Mouse (Mus musculus) neutrophil, adult 5-6 weeks (primary cell): ENCODE data around the gene Pold3. TPM values are rescaled to one million over a fixed set of nuclear protein-coding genes. Genes with fewer than 3 reads are reported as not detected.

Experiments used
- ATAC-seq: fragments of 151-379, 151-347 bp; 2 replicates; pipeline ENCODE4 v1.8.0; 2017; ENCODE audit warnings: mild to moderate bottlenecking, moderate TSS enrichment; ENCODE audit not compliant: insufficient number of reproducible peaks, poor library complexity, low FRiP score, severe bottlenecking; ENCODE audit errors: extremely low read depth
- total RNA-seq: library from RNA; stranded (forward); fragments of 200-1000 nt; gene quantifications from 2 replicates; pipeline ENCODE4 v1.2.3, GENCODE M21; 2017

Gene Pold3
- 60.8 and 83.0 TPM in 2 replicates for total RNA-seq

DNA sequence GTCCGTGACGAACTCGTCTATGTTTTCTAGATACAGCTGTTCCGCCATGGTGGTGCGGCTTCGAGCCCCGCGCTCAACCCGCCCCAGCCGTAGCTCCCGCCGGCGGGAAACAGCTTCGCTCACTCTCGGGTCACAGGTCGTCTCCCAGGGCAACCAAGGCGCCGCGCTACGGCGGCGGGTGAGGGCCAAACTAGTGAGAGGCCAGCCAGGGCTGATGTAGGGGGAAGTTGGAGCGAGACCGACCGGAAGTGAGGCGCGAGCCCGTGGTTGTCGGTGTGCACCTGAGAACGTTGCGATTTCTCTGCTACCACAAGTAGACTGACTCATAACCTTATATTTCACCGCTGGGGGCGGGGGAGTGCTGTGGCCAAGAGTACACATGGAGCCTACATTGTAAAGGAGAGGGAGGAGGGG, at the start of gene Pold3:
Gene Pold3 (minus strand): TSS at position 190 of the 414 bp plus-strand sequence.
- ATAC-seq, result peak; percentile 96

- ATAC-seq, result no peak
Measured at GRCm38 (mm10) chr7:100170756-100171155, 49.4 kb upstream of the Pold3 start.

GRCm38 (mm10) chr7:100168654-100169053, 47.3 kb upstream of the Pold3 start:
- no peak for ATAC-seq

DNA sequence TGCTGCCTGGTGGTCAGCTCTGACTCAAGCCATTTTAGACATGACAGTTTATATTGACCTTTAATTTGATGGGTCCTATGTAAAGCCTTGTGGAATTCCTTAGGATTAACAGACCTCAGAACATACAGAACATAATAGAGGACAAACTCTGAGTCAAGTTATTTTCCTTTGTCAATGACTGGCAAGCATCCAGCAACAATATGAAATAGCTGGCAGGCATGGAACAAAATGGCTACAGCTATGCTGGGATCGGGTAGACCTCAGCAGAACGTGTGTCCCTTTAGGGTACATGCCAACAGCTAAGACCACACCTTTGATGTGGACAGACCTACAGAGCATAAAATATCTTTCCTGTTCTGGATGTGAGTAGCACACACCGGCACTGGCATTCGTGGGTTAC, 42.1 kb upstream of the Pold3 start:
- no peak for ATAC-seq

DNA sequence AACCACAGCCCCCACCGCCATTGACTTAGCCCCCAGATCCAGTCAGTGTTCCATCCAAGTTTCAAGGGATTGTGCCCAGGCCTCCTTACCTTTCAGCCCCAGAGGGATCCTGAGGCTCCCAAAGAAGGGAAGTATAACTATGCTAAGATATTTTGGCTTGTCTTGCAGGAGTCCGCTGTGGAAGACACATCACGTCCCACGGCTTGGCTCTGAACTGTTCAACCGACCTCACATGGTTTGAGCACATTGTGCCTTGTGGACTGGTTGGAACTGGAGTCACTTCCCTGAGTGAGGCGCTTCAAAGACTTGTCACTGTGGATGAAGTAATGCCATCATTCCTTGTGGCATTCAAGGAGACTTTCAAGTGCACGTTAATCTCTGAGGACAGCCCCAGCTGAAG, 38.6 kb upstream of the Pold3 start:
- no peak for ATAC-seq

GRCm38 (mm10) chr7:100159105-100159841, 37.9 kb upstream of the Pold3 start, which contains the start of gene Lipt2:
Gene Lipt2 (plus strand): TSS chr7:100159277.
- ATAC-seq, result peak; percentile 68

DNA sequence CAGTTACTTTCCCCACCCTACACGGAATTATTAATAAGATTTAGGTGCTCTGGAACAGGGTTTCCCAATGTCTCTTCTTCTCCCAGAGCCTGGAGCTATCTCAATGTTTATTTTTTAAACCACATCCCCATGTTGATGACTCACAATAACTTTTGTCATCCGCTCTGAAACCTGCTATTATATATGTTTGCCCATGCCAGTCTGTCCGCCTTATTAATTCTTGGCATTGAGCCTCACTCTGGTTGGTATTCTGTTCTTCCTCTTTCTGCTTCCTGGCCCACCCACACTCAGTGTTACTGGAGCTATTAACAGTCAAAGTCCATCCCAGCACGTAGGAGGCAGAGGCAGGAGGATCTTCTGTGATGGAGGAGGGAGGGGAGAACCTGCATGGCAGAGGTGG, 36.3 kb upstream of the Pold3 start:
- no peak for ATAC-seq

DNA sequence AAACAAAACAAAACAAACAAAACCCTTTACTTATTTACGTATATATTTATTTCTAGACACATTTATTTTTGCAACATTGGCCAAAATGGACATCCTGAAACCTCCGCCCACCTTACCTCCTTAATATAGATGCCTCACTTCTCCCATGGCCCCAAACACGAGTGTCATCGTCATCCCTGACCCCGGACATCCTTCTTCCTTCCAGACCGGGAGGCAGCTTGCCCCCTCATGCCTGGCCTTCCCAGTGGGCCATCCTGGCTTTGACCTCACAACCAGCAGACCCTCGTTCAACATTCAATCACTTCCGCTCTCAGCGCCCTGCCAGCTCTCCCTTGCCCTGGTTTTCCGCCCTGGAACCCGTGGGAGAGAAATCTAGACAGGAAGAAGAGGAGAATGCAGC, 29.3 kb upstream of the Pold3 start:
- ATAC-seq, result no peak

- no peak for ATAC-seq
Measured at GRCm38 (mm10) chr7:100150086-100150485, 28.7 kb upstream of the Pold3 start.

DNA sequence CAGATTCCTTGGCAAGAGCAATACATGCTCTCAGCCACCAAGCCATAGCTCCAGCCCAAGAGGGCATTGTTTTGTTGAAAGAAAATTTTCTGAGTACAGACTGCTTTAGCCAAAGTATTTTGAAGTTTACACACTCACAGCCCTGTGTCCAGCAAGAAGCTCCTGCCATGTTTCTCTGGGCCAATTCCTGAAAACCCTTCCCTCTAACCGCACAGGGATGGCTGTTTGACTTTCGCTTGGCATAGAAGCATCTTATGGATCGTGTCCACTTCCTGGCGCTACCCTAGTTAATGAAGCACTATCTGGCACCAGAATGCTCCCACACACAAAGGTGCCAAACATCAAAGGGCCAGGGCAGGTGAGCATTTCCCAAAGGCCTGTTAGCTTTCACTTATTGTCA, 27.2 kb upstream of the Pold3 start:
- no peak for ATAC-seq

DNA sequence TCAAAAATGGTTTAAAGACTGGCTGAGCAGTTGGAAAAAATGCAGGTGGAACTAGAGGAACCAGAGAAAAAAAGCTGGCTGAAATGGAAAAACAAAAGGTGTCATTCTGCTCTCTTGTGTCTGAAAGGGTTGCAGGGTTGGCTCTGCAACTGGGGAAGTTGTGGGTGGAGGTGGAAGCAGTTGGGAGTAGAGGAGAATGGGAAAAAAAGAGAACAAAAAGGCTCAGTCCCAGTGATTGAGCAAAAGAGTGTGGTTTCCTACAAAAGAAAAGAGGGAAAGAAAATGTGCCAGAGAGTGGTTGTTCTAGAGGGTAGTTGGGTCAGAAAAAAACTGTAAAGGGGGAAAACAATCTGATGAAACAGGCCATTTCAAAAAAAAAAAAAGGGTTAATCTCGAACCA, 19.2 kb upstream of the Pold3 start:
- ATAC-seq, result no peak

- no peak for ATAC-seq
Measured at GRCm38 (mm10) chr7:100138075-100138474, 16.7 kb upstream of the Pold3 start.

DNA sequence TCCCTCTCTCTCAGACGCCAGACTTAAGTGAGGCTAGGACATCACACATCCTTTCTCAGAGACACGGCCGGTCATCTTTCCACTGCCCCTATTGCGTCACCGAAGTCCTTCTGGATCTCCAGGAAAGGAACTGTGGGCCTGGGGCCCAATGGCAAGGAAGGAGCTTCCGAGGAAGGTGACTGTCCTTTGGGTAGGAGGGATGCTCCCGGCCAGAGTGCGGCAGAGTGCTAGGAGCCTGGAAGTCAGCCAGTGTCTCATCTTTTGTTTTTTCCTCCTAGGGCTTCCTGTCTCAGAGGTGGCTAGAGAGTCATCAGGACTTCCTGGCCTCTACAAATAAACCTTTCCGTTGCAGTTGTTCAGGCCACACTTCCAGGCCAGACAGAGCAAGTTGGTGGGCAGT, 15.7 kb upstream of the Pold3 start:
- no peak for ATAC-seq

- no peak for ATAC-seq
Measured at GRCm38 (mm10) chr7:100132379-100132778, 11.0 kb upstream of the Pold3 start.

- ATAC-seq, result no peak
Measured at GRCm38 (mm10) chr7:100130592-100130991, 9.2 kb upstream of the Pold3 start.

- ATAC-seq, result no peak
Measured at GRCm38 (mm10) chr7:100128262-100129041, 7.1 kb upstream of the Pold3 start.

DNA sequence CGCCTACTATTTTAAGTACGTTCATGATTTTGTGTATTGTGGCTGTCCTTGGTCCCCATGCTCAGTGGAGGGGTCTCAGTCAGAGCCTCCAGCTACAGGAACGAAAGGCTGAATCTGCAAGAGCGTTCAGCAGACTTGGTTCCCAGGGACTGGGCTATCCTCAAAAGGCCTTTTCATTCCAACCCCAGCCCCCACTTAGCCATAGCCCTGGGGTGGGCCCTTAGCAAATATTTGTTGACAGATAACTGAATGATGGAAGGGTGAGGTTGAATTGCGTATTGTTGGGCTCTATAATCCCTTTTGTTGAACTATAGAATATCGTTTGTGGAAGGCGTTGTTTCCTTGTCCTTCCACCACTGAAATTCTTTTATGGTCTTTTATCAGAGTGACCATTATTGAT, 5.1 kb upstream of the Pold3 start:
- ATAC-seq, result no peak

DNA sequence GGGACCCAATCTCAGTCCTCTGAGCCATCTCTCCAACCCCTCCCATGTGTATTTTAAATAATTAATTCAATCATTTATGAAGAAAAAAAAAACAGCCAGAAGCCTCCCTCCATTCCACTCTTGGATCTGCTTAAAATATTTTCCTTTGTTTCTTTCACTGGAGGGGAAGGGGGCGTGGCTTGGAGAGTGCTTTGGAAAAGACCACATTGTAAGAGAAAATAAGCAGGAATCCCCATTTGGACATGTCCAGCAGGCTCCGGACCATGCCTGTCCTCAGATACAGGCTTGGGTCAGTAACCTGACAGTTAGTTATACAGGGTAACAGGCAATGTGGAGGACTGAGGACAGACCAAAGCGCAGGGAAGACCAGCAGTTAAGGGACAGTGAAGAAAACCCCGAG, 3.8 kb upstream of the Pold3 start:
- no peak for ATAC-seq

DNA sequence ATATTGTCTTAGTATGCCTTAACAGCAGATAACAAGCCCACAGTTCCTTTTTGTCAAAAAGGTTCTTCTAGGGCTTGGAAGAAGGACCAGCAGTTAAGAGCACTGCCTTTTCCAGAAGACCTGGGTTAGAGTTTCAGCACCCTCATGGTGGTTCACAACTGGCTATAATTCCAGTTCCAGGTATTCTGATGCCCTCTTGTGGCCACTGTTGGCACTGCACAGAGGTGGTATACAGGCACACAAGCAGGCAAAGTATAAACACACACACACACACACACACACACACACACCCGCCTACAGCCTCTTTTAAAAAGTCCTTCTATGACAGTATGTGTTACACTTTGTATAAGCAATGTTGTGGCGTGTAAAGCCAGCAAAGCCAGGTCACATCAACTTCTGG, 2.8 kb upstream of the Pold3 start:
- ATAC-seq, result no peak

DNA sequence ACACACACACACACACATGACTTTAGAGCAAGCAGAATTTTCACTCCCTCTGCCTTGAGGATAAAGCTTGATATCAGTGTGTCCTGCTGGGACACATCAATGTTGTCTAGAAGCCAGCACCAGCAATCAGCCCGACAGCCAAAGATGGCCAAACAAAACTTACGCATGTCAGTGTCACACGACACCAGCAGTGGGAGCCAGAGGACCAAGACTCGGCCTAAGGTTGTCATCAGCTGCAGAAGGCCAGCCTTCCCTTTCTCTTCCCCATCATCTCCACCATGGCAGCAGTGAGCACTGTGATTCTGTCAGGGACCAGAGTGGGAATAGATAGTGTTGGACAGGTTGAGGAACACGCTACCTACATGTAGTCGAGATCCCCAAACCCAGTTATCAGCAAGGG, 2.1 kb upstream of the Pold3 start:
- no peak for ATAC-seq
